Mouse (Mus musculus): ENCODE measurements around the gene Fam169b. TPM values are rescaled to one million over a fixed set of nuclear protein-coding genes. Genes with fewer than 3 reads are reported as not detected.

Fam169b gene
- 0.13 and 0.82 TPM in 2 replicates for polyA plus RNA-seq (2012; rRNA removed)

GRCm38 (mm10) chr7:68273515-68273914, at the start of gene Fam169b:
Fam169b (plus strand) TSS chr7:68273839.

GRCm38 (mm10) chr7:68264028-68264453, 9.6 kb upstream of the Fam169b start, which contains the start of gene Pgpep1l:
Pgpep1l (minus strand) TSS chr7:68264233.

Other genes with a start within 250 kb of the Fam169b start
- 0.08 and 0.39 TPM in 2 replicates for gene Pgpep1l, start 9.6 kb upstream of the Fam169b start, polyA plus RNA-seq (2012; rRNA removed)

All from central nervous system, embryonic 11.5 days (tissue).